Mouse (Mus musculus) CH12.LX (cell line): ENCODE results near the gene Plxnb3. TPM values are rescaled to one million over a fixed set of nuclear protein-coding genes. Genes with fewer than 3 reads are reported as not detected.

Experiments
- DNase-seq: peaks from one replicate; pipeline ENCODE4 v3.0.0-alpha.2; 2013; ENCODE audit errors: extremely low read depth
- H3K27ac ChIP-seq: 2 replicates; pipeline ENCODE4 v1.5.1; 2012; ENCODE audit warnings: low read depth, mild to moderate bottlenecking, control low read depth, moderate library complexity; ENCODE audit not compliant: insufficient read depth
- H3K27me3 ChIP-seq: replicated peaks from 2 replicates; pipeline ENCODE3; 2012; ENCODE audit warnings: inconsistent platforms
- H3K36me3 ChIP-seq, 2 experiments: replicated peaks in 1 of 2; 2 replicates each; pipeline versions ENCODE3 to v1.6.1; 2012; ENCODE audit warnings: inconsistent platforms in 1 of 2, low read length in 1 of 2, mild to moderate bottlenecking in 1 of 2, mixed read lengths in 1 of 2, moderate library complexity in 1 of 2; ENCODE audit not compliant: control insufficient read depth in 1 of 2, insufficient read depth in 1 of 2
- H3K4me1 ChIP-seq, 2 experiments: 2 replicates each; pipeline ENCODE4 v1.6.1; 2012; ENCODE audit warnings: inconsistent platforms in 1 of 2, moderate library complexity in 1 of 2; ENCODE audit not compliant: insufficient read depth in 2 of 2, control insufficient read depth in 1 of 2
- H3K4me2 ChIP-seq: 2 replicates; pipeline ENCODE4 v1.6.1; 2012; ENCODE audit warnings: low read depth, mild to moderate bottlenecking, control low read depth; ENCODE audit not compliant: poor library complexity, insufficient read depth, severe bottlenecking
- H3K4me3 ChIP-seq, 3 experiments: fragments of 150-350 bp in 1 of 3; sonication (generic) in 1 of 3; replicated peaks in 1 of 3; 2 replicates each; pipeline versions ENCODE3 to v1.5.1; 2011 to 2012; ENCODE audit warnings: low read depth in 2 of 3, low read length in 2 of 3, mild to moderate bottlenecking in 2 of 3, moderate library complexity in 2 of 3, control low read depth in 1 of 3, improper control_type of control experiment in 1 of 3, inconsistent platforms in 1 of 3, mixed read lengths in 1 of 3; ENCODE audit not compliant: poor library complexity in 1 of 3
- H3K79me2 ChIP-seq: replicated peaks from 2 replicates; pipeline ENCODE4 v1.6.1; 2012; ENCODE audit warnings: mild to moderate bottlenecking, moderate library complexity; ENCODE audit not compliant: control insufficient read depth, poor library complexity, insufficient read depth, severe bottlenecking; ENCODE audit errors: extremely low read depth
- H3K9ac ChIP-seq: 2 replicates; pipeline ENCODE4 v1.6.1; 2012; ENCODE audit warnings: low read depth, mild to moderate bottlenecking, control low read depth, moderate library complexity; ENCODE audit not compliant: insufficient read depth
- H3K9me3 ChIP-seq: replicated peaks from 2 replicates; pipeline ENCODE3; 2012; ENCODE audit warnings: low read length, inconsistent platforms, mixed read lengths
- CHD2 ChIP-seq: IDR thresholded peaks from 2 replicates; pipeline ENCODE4 v1.6.1; 2011; ENCODE audit warnings: low read length, improper control_type of control experiment
- E2F4 ChIP-seq: IDR thresholded peaks from 2 replicates; pipeline ENCODE4 v1.6.1; 2011; ENCODE audit warnings: low read depth, low read length, improper control_type of control experiment; ENCODE audit not compliant: insufficient replicate concordance
- ELF1 ChIP-seq: IDR thresholded peaks from 2 replicates; pipeline ENCODE4 v1.6.1; 2014; ENCODE audit warnings: low read depth, mild to moderate bottlenecking, inconsistent platforms, low read length, improper control_type of control experiment
- HCFC1 ChIP-seq: IDR thresholded peaks from 2 replicates; pipeline ENCODE4 v1.6.1; 2012; ENCODE audit warnings: low read depth, mild to moderate bottlenecking, inconsistent platforms, low read length, improper control_type of control experiment
- IRF4 ChIP-seq: IDR thresholded peaks from 2 replicates; pipeline ENCODE4 v1.6.1; 2014; ENCODE audit warnings: low read depth, mild to moderate bottlenecking, inconsistent platforms, low read length, improper control_type of control experiment
- MXI1 ChIP-seq: IDR thresholded peaks from 2 replicates; pipeline ENCODE4 v1.6.1; 2011; ENCODE audit warnings: mild to moderate bottlenecking, low read depth, low read length, improper control_type of control experiment
- MYC ChIP-seq: IDR thresholded peaks from 2 replicates; pipeline ENCODE4 v1.6.1; 2011; ENCODE audit warnings: low read depth, mild to moderate bottlenecking, improper control_type of control experiment, low read length
- NELFE ChIP-seq: IDR thresholded peaks from 2 replicates; pipeline ENCODE4 v1.6.1; 2011; ENCODE audit warnings: low read depth, low read length, improper control_type of control experiment
- POLR2A ChIP-seq: IDR thresholded peaks from 2 replicates; pipeline ENCODE4 v1.6.1; 2011; ENCODE audit warnings: low read depth, mild to moderate bottlenecking, improper control_type of control experiment, low read length
- POLR2AphosphoS2 ChIP-seq: IDR thresholded peaks from 2 replicates; pipeline ENCODE4 v1.6.1; 2011; ENCODE audit warnings: low read depth, low read length, improper control_type of control experiment
- USF2 ChIP-seq: conservative IDR thresholded peaks from 2 replicates; pipeline ENCODE4 v1.6.1; 2011; ENCODE audit warnings: low read depth, low read length, improper control_type of control experiment
- ZMIZ1 ChIP-seq: IDR thresholded peaks from 2 replicates; pipeline ENCODE4 v1.6.1; 2012; ENCODE audit warnings: low read depth, mild to moderate bottlenecking, inconsistent platforms, low read length, improper control_type of control experiment
- dilution Hi-C: fragments of 300-500 bp; cut with MboI; formaldehyde crosslinking; loops from 2 replicates; pipeline ENCODE4 v1.14.3; 2020; ENCODE audit warnings: low sequenced_read_pairs; ENCODE audit not compliant: extremely low pct_unique_long_range_greater_than_20kb, extremely low pct_ligation_motif_present
- in situ Hi-C: fragments of 300-500 bp; cut with MboI; formaldehyde crosslinking; loops from 3 replicates; pipeline ENCODE4 v1.14.3; 2019; ENCODE audit warnings: low sequenced_read_pairs, low pct_ligation_motif_present, low pct_unique_long_range_greater_than_20kb, mixed read lengths
- polyA plus RNA-seq: library from polyadenylated mRNA; unstranded; fragments of >175 nt; gene quantifications from 2 replicates; pipeline ENCODE4 v1.2.1, GENCODE M21; 2012; ENCODE audit warnings: low read depth; ENCODE audit not compliant: insufficient read length
- total RNA-seq, 2 experiments: library from RNA; depleted of rRNA; stranded (reverse); fragments of 300-350 nt in 1 of 2; fragments of >200 nt in 1 of 2; gene quantifications; 2 replicates each; pipeline ENCODE4 v1.2.3; 2012 to 2014

The Plxnb3 gene
- total and polyA plus RNA-seq, 3 experiments = 0.28 to 0.76 (median 0.59) TPM

DNA sequence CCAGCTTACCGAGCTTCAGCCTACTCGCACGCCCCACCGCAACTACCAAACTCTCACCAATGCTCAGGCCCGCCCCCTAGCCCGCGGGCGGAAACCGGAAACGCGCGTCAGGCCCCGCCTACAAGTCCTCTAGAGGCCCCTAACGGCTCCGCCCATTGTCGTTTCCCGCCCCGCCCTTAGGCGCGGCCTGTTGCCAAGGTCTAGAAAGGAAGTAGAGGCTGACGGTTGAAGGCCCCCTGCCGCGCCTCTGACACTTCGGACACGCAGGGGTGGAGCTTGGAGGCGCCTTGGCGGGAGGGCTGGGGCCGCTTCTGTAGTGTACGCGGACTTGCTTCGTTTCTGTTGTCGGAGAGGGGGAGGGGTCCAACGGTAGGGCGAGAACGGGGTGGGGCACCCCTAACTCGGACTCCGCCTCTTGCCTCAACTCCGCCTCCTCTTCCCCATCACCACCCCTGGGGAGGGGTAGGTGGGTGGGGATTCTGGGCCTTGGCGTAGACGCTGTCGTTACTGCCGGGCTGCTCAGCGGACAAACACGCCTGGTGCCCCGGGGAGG lies 40.7 kb upstream of the Plxnb3 start, which contains the start of the genes Bcap31 and Abcd1:
Gene Bcap31, minus strand, starts transcription at position 67 of the 553 bp plus-strand sequence.
Gene Abcd1, plus strand, starts transcription at position 489 of the 553 bp plus-strand sequence.
- Histone ChIP-seq H3K79me2 (peaks cover 28% of the 10 kb centered on the region), H3K4me3 (peak within 1 kb of the TSS; percentile 68 to 76 (median 68)), H3K27me3 (no peaks in the 10 kb centered on the region), H3K27ac (peak within 1 kb of the TSS; percentile 97)
- dilution Hi-C loops = no loop called here
- peak; percentile 96 for DNase-seq
- 0 out of 2 replicates have a peak, but pooled peaks have one; percentile 6 for TF ChIP-seq IRF4
- peak; percentile 60 for TF ChIP-seq HCFC1
- TF ChIP-seq ZMIZ1 = peak; percentile 90
- peak; percentile 88 for TF ChIP-seq POLR2A
- TF ChIP-seq ELF1 = peak; percentile 84
- no peak for TF ChIP-seq MYC
- TF ChIP-seq E2F4 = peak; percentile 47; the same call in 1 of the 2 replicates
- peak; percentile 77; the same call in 1 of the 2 replicates for TF ChIP-seq MXI1
- 0 out of 2 replicates have a peak, but pooled peaks have one; percentile 61 for TF ChIP-seq CHD2
- TF ChIP-seq USF2 = no peak
- TF ChIP-seq, all 38 proteins: peak for 8
- peaks cover 5 to 20% of the 10 kb centered on the region in 2 experiments for H3K36me3 ChIP-seq
- in situ Hi-C loops = no loop called here
- H3K9ac ChIP-seq = peak within 1 kb of the TSS; percentile 71
- H3K4me1 ChIP-seq = peaks cover 10 to 32% of the 10 kb centered on the region in 2 experiments; a peak in 3 of 4 replicates
- no peaks in the 10 kb centered on the region for H3K9me3 ChIP-seq
- peak within 1 kb of the TSS; percentile 83 for H3K4me2 ChIP-seq

DNA sequence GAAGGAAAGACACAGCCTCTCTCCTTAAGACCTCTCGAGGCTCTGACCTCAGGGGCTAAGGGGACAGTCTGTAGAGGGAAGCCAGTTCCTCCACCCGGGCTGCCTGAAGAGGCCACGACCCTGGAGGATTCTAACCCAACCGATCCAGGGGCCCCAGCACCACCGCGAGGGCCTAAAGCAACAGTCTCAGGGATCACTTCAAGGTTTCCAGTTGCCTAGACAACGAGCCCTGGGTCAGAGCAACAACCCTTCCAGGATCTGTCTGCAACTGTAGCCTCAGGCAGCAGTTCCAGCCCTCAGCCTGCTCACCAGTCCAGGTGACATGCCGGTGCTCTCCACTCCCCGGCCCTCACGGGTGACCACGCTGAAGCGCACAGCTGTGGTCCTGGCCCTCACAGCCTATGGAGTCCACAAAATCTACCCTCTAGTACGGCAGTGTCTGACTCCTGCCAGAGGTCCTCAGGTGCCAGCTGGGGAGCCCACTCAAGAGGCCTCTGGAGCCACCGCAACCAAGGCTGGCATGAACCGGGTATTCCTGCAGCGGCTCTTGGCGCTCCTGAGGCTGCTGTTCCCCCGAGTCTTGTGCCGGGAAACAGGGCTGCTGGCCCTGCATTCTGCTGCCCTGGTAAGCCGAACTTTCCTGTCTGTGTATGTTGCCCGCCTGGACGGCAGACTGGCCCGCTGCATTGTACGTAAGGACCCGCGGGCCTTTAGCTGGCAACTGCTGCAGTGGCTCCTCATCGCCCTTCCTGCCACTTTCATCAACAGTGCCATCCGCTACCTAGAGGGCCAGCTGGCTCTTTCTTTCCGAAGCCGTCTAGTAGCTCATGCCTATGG lies 40.0 kb upstream of the Plxnb3 start:
- TF ChIP-seq NELFE (0 out of 2 replicates have a peak, but pooled peaks have one; percentile 38), POLR2AphosphoS2 (no peak), POLR2A (peak; percentile 54)
- in situ Hi-C loops (no loop called here), dilution Hi-C loops (no loop called here)
- Histone ChIP-seq H3K36me3 (peaks cover 3 to 17% of the 10 kb centered on the region in 2 experiments), H3K79me2 (peaks cover 27% of the 10 kb centered on the region), H3K4me1 (peaks cover 10 to 34% of the 10 kb centered on the region in 2 experiments; a peak in 3 of 4 replicates), H3K27ac (peak overlapping the region; percentile 97), H3K27me3 (no peaks in the 10 kb centered on the region), H3K9ac (peak overlapping the region; percentile 71), H3K9me3 (no peaks in the 10 kb centered on the region), H3K4me3 (peak overlapping the region; percentile 64 to 69 (median 66)), H3K4me2 (peak overlapping the region; percentile 83)
- peak; percentile 3 for DNase-seq
